Mouse (Mus musculus) brain, embryonic 14.5 days (tissue): ENCODE results near the gene Rtf2.

Experiments
- CTCF ChIP-seq: fragments of 200-500 bp; IDR thresholded peaks from 2 replicates; pipeline ENCODE4 v1.5.1; 2012; ENCODE audit warnings: inconsistent platforms, mild to moderate bottlenecking, moderate library complexity, borderline replicate concordance; ENCODE audit not compliant: insufficient read depth, insufficient read length; ENCODE audit errors: extremely low read depth
- POLR2A ChIP-seq: fragments of 200-500 bp; IDR thresholded peaks from 2 replicates; pipeline ENCODE4 v1.6.1; 2012; ENCODE audit warnings: mild to moderate bottlenecking, inconsistent platforms, borderline replicate concordance; ENCODE audit not compliant: poor library complexity, insufficient read depth, insufficient read length, severe bottlenecking; ENCODE audit errors: extremely low read depth

DNA sequence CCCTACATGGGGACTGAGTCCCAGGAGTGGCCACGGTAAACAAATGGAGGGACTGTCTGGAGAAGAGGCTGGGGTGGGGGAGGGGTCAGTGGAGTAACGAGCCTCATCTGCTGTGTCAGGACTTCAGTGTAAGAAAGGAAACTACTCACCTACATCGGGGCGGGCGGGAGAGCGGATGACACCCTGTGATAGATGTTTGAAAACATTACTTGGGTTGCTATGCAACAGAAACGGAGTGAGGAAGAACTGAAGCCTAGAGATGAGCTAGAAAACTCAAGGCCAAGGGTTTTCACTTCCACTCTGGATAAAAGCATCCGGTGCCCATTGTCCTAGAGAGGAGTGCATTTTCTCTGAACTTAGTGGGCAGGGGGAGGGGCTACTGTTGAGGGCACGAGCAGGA, 40.5 kb upstream of the Rtf2 start:
- TF ChIP-seq CTCF = no peak
- TF ChIP-seq POLR2A = no peak
